Mouse (Mus musculus) heart, adult 2 months (tissue): ENCODE measurements around the gene Cmtm1.
"Not testable (repeated sequence)": the region's sequence is repeated elsewhere in the genome, so short reads cannot be mapped to it uniquely, and the experiment has no call there.

Experiments used
- CTCF ChIP-seq: fragments of 200-600 bp; IDR thresholded peaks from 2 replicates; pipeline ENCODE4 v1.8.1; 2022; ENCODE audit warnings: antibody characterized with exemption, mild to moderate bottlenecking, moderate library complexity
- EP300 ChIP-seq: fragments of 200-500 bp; IDR thresholded peaks from 2 replicates; pipeline ENCODE4 v1.6.1; 2011; ENCODE audit warnings: low read depth, low read length, control low read depth; ENCODE audit not compliant: insufficient read depth

GRCm38 (mm10) chr8:104261802-104262201 lies 48.1 kb downstream of the Cmtm1 start:
- TF ChIP-seq EP300, CTCF: not testable (repeated sequence)
